Mouse (Mus musculus) c-Kit-positive CD71-positive TER-119-negative erythroid progenitor cells, embryonic 14.5 days (primary cell): Measurements from ENCODE around the gene Arhgap15.

Source experiments
- DNase-seq: peaks from one replicate; pipeline ENCODE4 v3.0.0-alpha.2; 2013; ENCODE audit warnings: low read depth

The Arhgap15 gene

DNA sequence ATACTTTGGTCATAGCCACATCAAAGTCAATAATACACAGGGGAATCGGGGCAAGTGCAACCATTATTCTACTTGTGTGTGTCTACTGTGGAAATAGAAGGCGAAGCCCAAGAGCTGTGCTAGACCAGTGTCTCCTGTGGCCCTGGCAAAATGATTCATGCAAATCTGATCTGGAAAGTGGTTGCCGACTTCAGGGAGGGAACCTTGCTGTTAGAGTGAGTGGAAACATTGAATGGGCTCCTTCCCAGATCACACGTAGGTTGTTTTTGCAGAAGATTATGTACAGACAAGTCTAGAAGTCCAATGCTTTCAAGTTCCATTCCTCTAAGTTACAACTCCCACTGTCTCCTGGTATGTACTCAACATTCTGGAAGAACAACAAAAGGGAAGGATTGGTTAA lies 606.2 kb downstream of the Arhgap15 start:
- no peak for DNase-seq

GRCm38 (mm10) chr2:44355316-44355715 lies 606.7 kb downstream of the Arhgap15 start:
- no peak for DNase-seq

GRCm38 (mm10) chr2:44356248-44356886 lies 607.7 kb downstream of the Arhgap15 start:
- DNase-seq: no peak

GRCm38 (mm10) chr2:44356887-44357251 lies 608.2 kb downstream of the Arhgap15 start:
- DNase-seq: no peak

DNA sequence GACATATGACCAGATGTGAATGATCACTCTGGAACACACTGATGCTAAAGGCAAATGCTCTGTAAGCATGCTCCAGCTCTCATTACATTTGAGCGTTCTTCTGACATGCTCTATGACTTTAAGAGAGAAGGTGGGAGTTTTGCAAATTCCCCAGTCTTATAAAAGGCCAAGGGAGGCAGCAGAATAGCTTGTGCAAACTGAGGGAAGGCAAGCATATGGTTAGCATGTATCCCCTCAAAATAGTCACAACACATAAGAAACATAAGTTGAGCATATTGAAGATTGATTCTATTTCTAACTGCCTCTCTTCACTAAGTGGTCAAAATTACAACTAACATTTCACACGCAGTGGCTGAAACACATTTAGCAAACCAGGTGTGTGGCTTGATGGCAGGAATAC lies 631.6 kb downstream of the Arhgap15 start:
- DNase-seq: no peak

DNA sequence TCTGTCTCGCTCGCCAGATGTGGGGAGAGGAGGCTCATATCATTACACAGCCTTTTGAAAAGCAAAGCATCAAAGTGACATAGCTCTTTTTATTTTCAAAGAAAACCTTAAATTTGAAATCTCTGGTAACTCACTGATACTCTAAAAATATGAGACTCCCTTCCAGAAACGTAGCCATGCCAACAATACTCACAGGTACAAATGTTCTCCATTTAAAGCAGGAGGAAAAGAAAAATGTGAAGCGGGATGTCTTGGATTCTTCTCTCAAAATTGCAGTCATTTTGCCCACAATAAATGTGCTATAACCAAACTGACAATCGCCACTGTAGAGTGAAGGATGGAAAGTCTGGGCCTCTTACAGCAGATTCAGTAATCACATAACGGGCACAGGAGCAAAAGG lies 635.9 kb downstream of the Arhgap15 start:
- DNase-seq: no peak

- no peak for DNase-seq
Measured at GRCm38 (mm10) chr2:44389556-44389955, 640.9 kb downstream of the Arhgap15 start.

GRCm38 (mm10) chr2:44393789-44394188 lies 645.2 kb downstream of the Arhgap15 start:
- DNase-seq: no peak

DNA sequence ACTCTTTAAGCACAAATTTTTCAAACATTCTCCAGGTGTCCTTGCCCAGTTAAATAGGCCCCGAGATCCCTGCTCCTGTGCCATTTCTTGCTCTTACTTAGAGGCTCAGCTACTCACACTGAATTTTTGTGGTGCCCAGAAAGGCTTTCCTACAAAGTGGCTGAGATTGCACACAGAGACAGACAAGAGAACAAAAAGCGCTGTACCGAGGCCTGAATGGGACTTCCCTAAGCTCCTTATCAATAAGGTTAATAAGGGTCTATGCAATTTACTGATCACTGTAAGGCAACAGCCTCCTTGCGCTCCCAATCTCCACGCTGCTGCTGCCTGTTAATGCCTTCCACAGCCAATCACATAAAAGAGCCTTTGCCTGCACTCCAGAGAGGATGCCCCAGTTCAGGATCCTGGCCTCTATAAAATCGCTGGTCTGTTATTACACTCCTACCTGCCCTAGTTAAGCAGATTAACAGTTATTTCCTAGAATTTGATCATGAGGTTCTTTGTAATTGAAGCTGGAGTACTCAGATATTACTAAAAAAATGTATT lies 646.4 kb downstream of the Arhgap15 start:
- DNase-seq: no peak

DNA sequence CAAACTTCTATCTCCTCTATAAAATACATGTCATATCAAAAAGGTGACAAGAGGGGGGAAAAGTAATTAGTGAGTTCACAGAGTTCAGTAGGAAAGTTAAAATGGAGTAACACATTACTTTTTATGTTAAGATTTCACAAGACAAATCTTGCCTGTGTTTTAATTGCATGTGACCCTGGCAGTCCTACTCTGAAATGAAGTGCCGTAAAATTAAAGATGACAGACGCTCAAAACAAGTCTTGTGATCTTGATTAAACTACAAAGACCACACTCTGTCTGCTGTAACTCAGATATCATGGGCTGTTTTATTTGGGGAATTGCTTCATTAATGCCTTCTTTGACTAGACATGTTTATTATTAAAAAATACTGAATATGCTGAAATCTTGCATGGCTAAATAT lies 647.0 kb downstream of the Arhgap15 start:
- DNase-seq: no peak

GRCm38 (mm10) chr2:44397209-44397608 lies 648.6 kb downstream of the Arhgap15 start:
- no peak for DNase-seq

DNA sequence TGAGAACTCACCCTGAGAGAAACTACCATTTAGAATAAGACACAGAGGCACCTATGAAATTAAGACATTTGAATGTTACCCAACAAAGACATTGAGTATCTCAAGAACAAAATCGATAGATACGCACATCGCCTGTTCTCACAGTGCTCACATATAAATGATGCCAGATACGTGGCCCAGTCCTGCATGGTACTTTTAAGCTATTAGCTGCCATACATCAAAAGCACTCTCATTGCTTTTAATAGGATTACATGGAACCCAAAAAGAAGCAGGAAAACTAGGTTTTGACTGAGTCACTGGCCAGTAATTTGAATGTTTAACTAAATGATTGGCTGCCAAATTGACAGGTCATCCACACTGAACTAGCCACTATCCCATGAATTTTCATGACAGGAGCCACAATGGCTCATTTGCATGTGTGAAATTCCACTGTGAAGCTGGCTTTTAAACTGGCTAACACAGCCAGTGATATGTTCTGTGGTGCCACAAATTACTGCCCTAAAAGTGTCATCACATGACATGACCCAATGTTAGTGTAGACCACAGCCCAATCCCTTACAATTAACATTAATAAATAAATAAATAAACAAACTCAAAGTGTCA lies 649.2 kb downstream of the Arhgap15 start:
- DNase-seq: no peak

- DNase-seq: no peak
Measured at GRCm38 (mm10) chr2:44399191-44399926, 650.7 kb downstream of the Arhgap15 start.

DNA sequence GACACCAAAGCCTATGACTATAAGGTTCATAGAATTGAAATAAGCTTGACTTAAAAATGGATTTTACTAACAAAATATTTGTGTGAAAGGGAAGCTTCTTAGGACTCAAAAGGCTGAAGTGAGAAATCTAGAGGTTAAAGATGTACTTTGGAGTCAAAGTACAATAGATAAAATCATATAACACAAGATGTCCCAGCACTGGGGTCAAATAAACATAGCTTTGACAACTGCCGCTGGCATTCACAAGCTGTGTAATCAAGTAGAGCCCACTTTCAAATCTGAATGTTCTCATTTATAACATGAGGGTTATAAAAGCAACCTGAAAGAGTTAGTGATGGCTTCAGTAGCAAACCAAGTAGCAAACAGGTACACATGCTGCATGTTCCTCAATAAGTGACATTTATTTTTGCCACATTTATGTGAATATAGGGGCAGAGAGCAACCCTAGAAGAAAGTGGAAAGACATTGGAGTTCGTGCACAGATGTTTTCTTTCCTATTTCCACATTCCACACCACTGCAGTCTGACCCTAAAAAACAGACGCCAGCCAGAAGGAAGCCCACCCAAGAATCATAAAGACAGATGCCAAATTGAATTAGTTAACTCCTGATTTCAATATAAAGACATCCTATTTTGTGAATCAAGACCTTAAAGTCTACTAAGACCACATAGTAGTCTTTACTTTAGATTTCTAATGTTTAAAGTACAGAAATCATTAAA lies 653.2 kb downstream of the Arhgap15 start:
- no peak for DNase-seq

GRCm38 (mm10) chr2:44411660-44412059 lies 663.0 kb downstream of the Arhgap15 start:
- no peak for DNase-seq

GRCm38 (mm10) chr2:44416331-44416730 lies 667.7 kb downstream of the Arhgap15 start:
- DNase-seq: no peak

GRCm38 (mm10) chr2:44419547-44420225 lies 671.1 kb downstream of the Arhgap15 start:
- no peak for DNase-seq

- no peak for DNase-seq
Measured at GRCm38 (mm10) chr2:44430521-44430920, 681.9 kb downstream of the Arhgap15 start.

GRCm38 (mm10) chr2:44436652-44437051 lies 688.0 kb downstream of the Arhgap15 start:
- no peak for DNase-seq

GRCm38 (mm10) chr2:44437496-44438057 lies 689.0 kb downstream of the Arhgap15 start:
- no peak for DNase-seq

- DNase-seq: no peak
Measured at GRCm38 (mm10) chr2:44438070-44438469, 689.4 kb downstream of the Arhgap15 start.

GRCm38 (mm10) chr2:44444938-44445337 lies 696.3 kb downstream of the Arhgap15 start:
- DNase-seq: no peak
